Mouse (Mus musculus): ENCODE results near the gene Hoxa10.

GRCm38 (mm10) chr6:52237346-52238154 lies 3.1 kb downstream of the Hoxa10 start:
- no peak for TF ChIP-seq CTCF (IDR thresholded peaks at IDR 0.05; ENCODE audit: low read depth)
- no peak for TF ChIP-seq EP300 (IDR thresholded peaks at IDR 0.05; ENCODE audit: low read depth)

All from liver, postnatal 0 days (tissue).